9 mouse cellular contexts compared by ENCODE assay signal in the genomic region with DNA sequence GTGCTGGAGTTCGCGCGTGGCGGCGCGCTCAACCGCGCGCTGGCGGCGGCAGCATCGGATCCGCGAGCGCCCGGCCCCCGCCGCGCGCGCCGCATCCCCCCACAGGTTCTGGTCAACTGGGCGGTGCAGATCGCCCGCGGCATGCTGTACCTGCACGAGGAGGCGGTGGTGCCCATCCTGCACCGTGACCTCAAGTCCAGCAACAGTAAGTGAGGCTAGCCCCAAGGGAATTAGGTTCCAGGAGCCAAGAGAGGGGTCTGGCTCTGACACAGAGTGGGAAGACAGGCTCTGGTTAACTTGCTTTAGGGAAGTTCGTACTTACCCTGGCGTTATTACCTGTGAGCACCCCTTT. TPM values are rescaled to one million over a fixed set of nuclear protein-coding genes. Genes with fewer than 3 reads are reported as not detected.
DNase-seq lines count a peak whose midpoint lies in the region; ATAC-seq and TF ChIP-seq lines count a peak whose summit lies in the region.
"Had no signal": no experiment of that assay in that cellular context is flagged by ENCODE, and none has a peak within 500 bp of the region (broad histone marks: within the 10 kb centered on the region; RNA-seq: fewer than 3 reads in every experiment).

No protein-coding gene starts in this region.

- H3K4me2 ChIP-seq in hindbrain, embryonic 13.5 days = peak overlapping the region; percentile 97
- peak overlapping the region; percentile 65 for H3K4me2 ChIP-seq in liver, embryonic 15.5 days

- DNase-seq in frontal cortex, postnatal 10 days (ENCODE audit: low spot score in 2 of 2) = no peak
- DNase-seq in ES-E14 (ENCODE audit: low read depth, low spot score) = no peak
- DNase-seq in layer of hippocampus, postnatal 25 days (ENCODE audit: extremely low spot score in 1 of 2, low spot score in 1 of 2) = no peak
- no peak for DNase-seq in frontal cortex, postnatal 14 days (ENCODE audit: low spot score in 2 of 2)

- H3K27me3 ChIP-seq in hindbrain, embryonic 13.5 days = peaks cover 90% of the 10 kb centered on the region
- peaks cover 58% of the 10 kb centered on the region for H3K27me3 ChIP-seq in liver, embryonic 15.5 days

- WGBS in hindbrain, embryonic 13.5 days = 3% methylated on average over 31 of the region's 31 CpGs
- WGBS in liver, embryonic 15.5 days (ENCODE audit: insufficient replicate concordance) = 2% methylated on average over 31 of the region's 31 CpGs

- no peaks in the 10 kb centered on the region for H3K9me3 ChIP-seq in ES-E14 (ENCODE audit: control insufficient read depth, insufficient read depth, low read depth, low read length)
- H3K9me3 ChIP-seq in hindbrain, embryonic 13.5 days = no peaks in the 10 kb centered on the region
- H3K9me3 ChIP-seq in liver, embryonic 15.5 days (replicated peaks) = no peaks in the 10 kb centered on the region

- in situ Hi-C loops in ES-E14 (cut with MboI; ENCODE audit: low sequenced_read_pairs in 2 of 2, unreplicated experiment in 2 of 2) = no loop called here

- H3K9ac ChIP-seq in ES-E14 (ENCODE audit: insufficient read depth, low read depth, low read length, poor library complexity, severe bottlenecking) = peak overlapping the region; percentile 41; the same call in 1 of the 2 replicates
- peak overlapping the region; percentile 75 for H3K9ac ChIP-seq in hindbrain, embryonic 13.5 days
- no peak overlapping the region for H3K9ac ChIP-seq in liver, embryonic 15.5 days

- peak overlapping the region; percentile 64 to 67 for H3K4me3 ChIP-seq in ES-E14 (ENCODE audit: insufficient read depth in 1 of 2, low read depth in 1 of 2, low read length in 2 of 2, poor library complexity in 1 of 2, severe bottlenecking in 1 of 2)
- H3K4me3 ChIP-seq in hindbrain, embryonic 13.5 days = peak overlapping the region; percentile 57
- H3K4me3 ChIP-seq in liver, embryonic 15.5 days (replicated peaks) = peak overlapping the region; percentile 40

- H3K27ac ChIP-seq in ES-E14 (ENCODE audit: insufficient read depth, low read depth, low read length, poor library complexity, severe bottlenecking) = no peak overlapping the region
- H3K27ac ChIP-seq in hindbrain, embryonic 13.5 days = no peak overlapping the region
- H3K27ac ChIP-seq in liver, embryonic 15.5 days (replicated peaks) = no peak overlapping the region

- ATAC-seq in frontal cortex, adult (ENCODE audit: low TSS enrichment) = peak; percentile 10; the same call in 1 of the 2 replicates
- 0 out of 2 replicates have a peak, but pooled peaks have one; percentile 19 for ATAC-seq in hindbrain, embryonic 13.5 days (ENCODE audit: low FRiP score)
- ATAC-seq in liver, embryonic 15.5 days (ENCODE audit: insufficient read depth) = no peak
- no peak for ATAC-seq in megakaryocyte progenitor cell, adult 5-6 weeks (replicated peaks; ENCODE audit: poor library complexity)

- no peaks in the 10 kb centered on the region for H3K36me3 ChIP-seq in ES-E14 (ENCODE audit: control insufficient read depth, insufficient read depth, low read length, poor library complexity, severe bottlenecking)
- H3K36me3 ChIP-seq in hindbrain, embryonic 13.5 days = no peaks in the 10 kb centered on the region
- no peaks in the 10 kb centered on the region for H3K36me3 ChIP-seq in liver, embryonic 15.5 days (replicated peaks)

- H3K4me1 ChIP-seq in ES-E14 (ENCODE audit: control insufficient read depth in 2 of 2, insufficient read depth in 2 of 2, low read length in 2 of 2, poor library complexity in 1 of 2) = no peaks in the 10 kb centered on the region
- peaks cover 19% of the 10 kb centered on the region for H3K4me1 ChIP-seq in hindbrain, embryonic 13.5 days (replicated peaks)
- 0 out of 2 replicates have a peak, but pooled peaks cover 4% of the 10 kb centered on the region for H3K4me1 ChIP-seq in liver, embryonic 15.5 days (replicated peaks)

TF ChIP-seq in ES-E14, 5 proteins besides CTCF, POLR2A, EP300 and RAD21:
- TF ChIP-seq HCFC1 (IDR thresholded peaks at IDR 0.05; ENCODE audit: borderline replicate concordance, insufficient read depth, low read length) (no peak), ZC3H11A (IDR thresholded peaks at IDR 0.05; ENCODE audit: borderline replicate concordance, low read depth, low read length) (no peak), ZNF384 (IDR thresholded peaks at IDR 0.05; ENCODE audit: low read depth, low read length) (no peak), MAFK (IDR thresholded peaks at IDR 0.05; ENCODE audit: insufficient read depth, low read depth, low read length) (no peak)

RNA-seq across cellular contexts. Expression of a gene that starts 1.0 kb away (rescaled TPM):
- 0.04 and 0.11 TPM in 2 replicates for total RNA-seq in ES-E14 (2012; rRNA removed)
- 0.29 and 0.48 TPM in 2 replicates for polyA plus RNA-seq in hindbrain, embryonic 13.5 days (2015; fragmentation: Nextera tagmentation; extraction: Ambion mirVana)
- polyA plus RNA-seq in liver, embryonic 15.5 days (2015; fragmentation: Nextera tagmentation; extraction: Ambion mirVana) = 0.07 and 0.20 TPM in 2 replicates
- not detected in 2 replicates for total RNA-seq in megakaryocyte progenitor cell, adult 5-6 weeks (2015)
- total RNA-seq in megakaryocyte progenitor cell, adult 5-6 weeks (2017) = not detected in 2 replicates
- total RNA-seq in layer of hippocampus, postnatal 25 days (2021) = 1 to 10 TPM; 1.1 to 1.5 TPM
- polyA plus RNA-seq: C2C12 had no signal

RNA-seq across cellular contexts. Expression of a gene that starts 13.1 kb away (rescaled TPM):
- total RNA-seq in ES-E14 (2012; rRNA removed) = 2.0 and 2.9 TPM in 2 replicates
- polyA plus RNA-seq in hindbrain, embryonic 13.5 days (2015; fragmentation: Nextera tagmentation; extraction: Ambion mirVana) = 3.3 and 4.6 TPM in 2 replicates
- 0.05 and 0.09 TPM in 2 replicates for polyA plus RNA-seq in liver, embryonic 15.5 days (2015; fragmentation: Nextera tagmentation; extraction: Ambion mirVana)
- not detected in 2 replicates for total RNA-seq in megakaryocyte progenitor cell, adult 5-6 weeks (2015)
- total RNA-seq in megakaryocyte progenitor cell, adult 5-6 weeks (2017) = 0.03 TPM in 1 of 2 replicates, not detected in the other
- 10 to 100 TPM; 66.0 to 66.3 TPM for total RNA-seq in layer of hippocampus, postnatal 25 days (2021)
- polyA plus RNA-seq: C2C12 had no signal

Comparison
In these comparisons a context has a peak if more than half of its experiments do, and no peak if none do; other contexts are left out.
1. ATAC-seq: peak in frontal cortex, adult (single experiment) and hindbrain, embryonic 13.5 days (single experiment); none in liver, embryonic 15.5 days (single experiment) and megakaryocyte progenitor cell, adult 5-6 weeks (single experiment).
2. RNA of a gene that starts 13.1 kb away (total RNA-seq): 66.0 to 66.3 TPM in layer of hippocampus, postnatal 25 days; 2.0 to 2.9 TPM in ES-E14 and 0.03 TPM in megakaryocyte progenitor cell, adult 5-6 weeks; every median in the first group is over 10 times any median in the second.
3. Peak in every context shown above with its lines, with median percentiles within 50 percentile points of each other: H3K4me3 ChIP-seq.